Mouse (Mus musculus) myocyte (in vitro differentiated cells): ENCODE results near the gene Cxcr1.

Source experiments
- CEBPB ChIP-seq: IDR thresholded peaks from 2 replicates; pipeline ENCODE4 v1.6.1; 2011; ENCODE audit warnings: mild to moderate bottlenecking, moderate library complexity; ENCODE audit not compliant: poor library complexity, insufficient read depth, severe bottlenecking
- E2F4 ChIP-seq: IDR thresholded peaks from one replicate; pipeline ENCODE4 v1.6.1; 2011; ENCODE audit warnings: mild to moderate bottlenecking, control low read depth, moderate library complexity; ENCODE audit not compliant: insufficient read depth
- MAX ChIP-seq: IDR thresholded peaks from one replicate; pipeline ENCODE4 v1.6.1; 2011; ENCODE audit warnings: low read depth, mild to moderate bottlenecking, control low read depth
- MYOD1 ChIP-seq, 3 experiments: IDR thresholded peaks; one replicate each; pipeline ENCODE4 v1.6.1; 2011; ENCODE audit warnings: control low read depth in 2 of 3, low read depth in 2 of 3, mild to moderate bottlenecking in 2 of 3, moderate library complexity in 1 of 3; ENCODE audit not compliant: insufficient read length in 2 of 3, control insufficient read depth in 1 of 3
- MYOG ChIP-seq, 3 experiments: IDR thresholded peaks; one replicate each; pipeline ENCODE4 v1.6.1; 2011; ENCODE audit warnings: control low read depth in 2 of 3, low read depth in 2 of 3, mild to moderate bottlenecking in 2 of 3; ENCODE audit not compliant: insufficient read length in 2 of 3, control insufficient read depth in 1 of 3, insufficient read depth in 1 of 3
- POLR2A ChIP-seq: IDR thresholded peaks from one replicate; pipeline ENCODE4 v1.6.1; 2011; ENCODE audit warnings: low read depth, mild to moderate bottlenecking, control low read depth, moderate library complexity; ENCODE audit not compliant: insufficient read length
- POLR2AphosphoS2 ChIP-seq: IDR thresholded peaks from one replicate; pipeline ENCODE4 v1.6.1; 2011; ENCODE audit warnings: low read depth, control low read depth; ENCODE audit not compliant: insufficient read length
- REST ChIP-seq: IDR thresholded peaks from one replicate; pipeline ENCODE4 v1.6.1; 2011; ENCODE audit warnings: mild to moderate bottlenecking, control low read depth, moderate library complexity; ENCODE audit not compliant: insufficient read depth, insufficient read length
- SRF ChIP-seq: IDR thresholded peaks from one replicate; pipeline ENCODE4 v1.6.1; 2011; ENCODE audit warnings: low read depth; ENCODE audit not compliant: control insufficient read depth, insufficient read length
- TCF12 ChIP-seq: IDR thresholded peaks from one replicate; pipeline ENCODE4 v1.6.1; 2011; ENCODE audit warnings: mild to moderate bottlenecking, control low read depth; ENCODE audit not compliant: poor library complexity, insufficient read depth, severe bottlenecking
- TCF3 ChIP-seq: IDR thresholded peaks from one replicate; pipeline ENCODE4 v1.6.1; 2011; ENCODE audit warnings: low read depth, control low read depth; ENCODE audit not compliant: insufficient read length
- USF1 ChIP-seq: IDR thresholded peaks from one replicate; pipeline ENCODE4 v1.6.1; 2011; ENCODE audit warnings: low read depth, mild to moderate bottlenecking, control low read depth, moderate library complexity

GRCm38 (mm10) chr1:74167136-74167535 lies 27.3 kb downstream of the Cxcr1 start:
- no peak for TF ChIP-seq POLR2A
- TF ChIP-seq USF1: no peak
- TF ChIP-seq MYOD1 (IDR thresholded peaks at IDR 0.05; ENCODE audit: control insufficient read depth in 1 of 3, insufficient read length in 2 of 3, low read depth in 2 of 3): no peak
- TF ChIP-seq TCF3: no peak
- no peak for TF ChIP-seq MAX
- TF ChIP-seq SRF: no peak
- TF ChIP-seq POLR2AphosphoS2: no peak
- no peak for TF ChIP-seq TCF12
- TF ChIP-seq CEBPB: no peak
- TF ChIP-seq REST: no peak
- no peak for TF ChIP-seq E2F4
- no peak for TF ChIP-seq MYOG (IDR thresholded peaks at IDR 0.05; ENCODE audit: control insufficient read depth in 1 of 3, insufficient read depth in 1 of 3, insufficient read length in 2 of 3, low read depth in 2 of 3)
